Mouse (Mus musculus): Measurements from ENCODE around the gene Aloxe3. TPM values are rescaled to one million over a fixed set of nuclear protein-coding genes. Genes with fewer than 3 reads are reported as not detected.

Gene Aloxe3
- polyA plus RNA-seq, 1 experiment from 2014 or later, result 0.37 TPM

Other genes with a start within 250 kb of the Aloxe3 start
- gene Rnf222, start 237.3 kb upstream of the Aloxe3 start, polyA plus RNA-seq (2014; fragmentation: Nextera tagmentation; extraction: Ambion mirVana), result 0.11 and 0.18 TPM in 2 replicates
- 719 and 795 TPM in 2 replicates for gene Rpl26, start 224.3 kb upstream of the Aloxe3 start, polyA plus RNA-seq (2014; fragmentation: Nextera tagmentation; extraction: Ambion mirVana)
- not detected in 2 replicates for gene Odf4, start 198.8 kb upstream of the Aloxe3 start, polyA plus RNA-seq (2014; fragmentation: Nextera tagmentation; extraction: Ambion mirVana)
- 9.0 and 12.3 TPM in 2 replicates for gene Arhgef15, start 168.4 kb upstream of the Aloxe3 start, polyA plus RNA-seq (2014; fragmentation: Nextera tagmentation; extraction: Ambion mirVana)
- 1.5 and 1.6 TPM in 2 replicates for gene Slc25a35, start 157.8 kb upstream of the Aloxe3 start, polyA plus RNA-seq (2014; fragmentation: Nextera tagmentation; extraction: Ambion mirVana)
- gene Rangrf, start 150.7 kb upstream of the Aloxe3 start, polyA plus RNA-seq (2014; fragmentation: Nextera tagmentation; extraction: Ambion mirVana), result 67.0 and 70.6 TPM in 2 replicates
- gene Pfas, start 117.4 kb upstream of the Aloxe3 start, polyA plus RNA-seq (2014; fragmentation: Nextera tagmentation; extraction: Ambion mirVana), result 17.3 and 24.0 TPM in 2 replicates
- 41.3 and 48.3 TPM in 2 replicates for gene Ctc1, start 110.0 kb upstream of the Aloxe3 start, polyA plus RNA-seq (2014; fragmentation: Nextera tagmentation; extraction: Ambion mirVana)
- gene Aurkb, start 80.2 kb upstream of the Aloxe3 start, polyA plus RNA-seq (2014; fragmentation: Nextera tagmentation; extraction: Ambion mirVana), result 89.2 and 89.6 TPM in 2 replicates
- gene Borcs6, start 66.2 kb upstream of the Aloxe3 start, polyA plus RNA-seq (2014; fragmentation: Nextera tagmentation; extraction: Ambion mirVana), result 7.7 and 9.8 TPM in 2 replicates
- gene Tmem107, start 55.1 kb upstream of the Aloxe3 start, polyA plus RNA-seq (2014; fragmentation: Nextera tagmentation; extraction: Ambion mirVana), result 26.4 and 28.2 TPM in 2 replicates
- gene Vamp2, start 37.4 kb upstream of the Aloxe3 start, polyA plus RNA-seq (2014; fragmentation: Nextera tagmentation; extraction: Ambion mirVana), result 89.7 and 94.7 TPM in 2 replicates
- gene Per1, start 30.7 kb upstream of the Aloxe3 start, polyA plus RNA-seq (2014; fragmentation: Nextera tagmentation; extraction: Ambion mirVana), result 6.2 and 6.3 TPM in 2 replicates
- 0.35 and 0.64 TPM in 2 replicates for gene Hes7, start 5.5 kb upstream of the Aloxe3 start, polyA plus RNA-seq (2014; fragmentation: Nextera tagmentation; extraction: Ambion mirVana)
- gene 9130213A22Rik, start 3.3 kb upstream of the Aloxe3 start, polyA plus RNA-seq (2014; fragmentation: Nextera tagmentation; extraction: Ambion mirVana), result 0.32 and 0.49 TPM in 2 replicates
- gene Alox12b, start 31.1 kb downstream of the Aloxe3 start, polyA plus RNA-seq (2014; fragmentation: Nextera tagmentation; extraction: Ambion mirVana), result not detected in 2 replicates
- 1.1 and 2.0 TPM in 2 replicates for gene Alox8, start 71.9 kb downstream of the Aloxe3 start, polyA plus RNA-seq (2014; fragmentation: Nextera tagmentation; extraction: Ambion mirVana)
- gene Gucy2e, start 111.1 kb downstream of the Aloxe3 start, polyA plus RNA-seq (2014; fragmentation: Nextera tagmentation; extraction: Ambion mirVana), result 0.13 and 0.17 TPM in 2 replicates
- 10.1 and 13.1 TPM in 2 replicates for gene Cntrob, start 197.9 kb downstream of the Aloxe3 start, polyA plus RNA-seq (2014; fragmentation: Nextera tagmentation; extraction: Ambion mirVana)
- 189 and 202 TPM in 2 replicates for gene Trappc1, start 198.1 kb downstream of the Aloxe3 start, polyA plus RNA-seq (2014; fragmentation: Nextera tagmentation; extraction: Ambion mirVana)
- gene Kcnab3, start 200.4 kb downstream of the Aloxe3 start, polyA plus RNA-seq (2014; fragmentation: Nextera tagmentation; extraction: Ambion mirVana), result 0.56 and 0.70 TPM in 2 replicates
- 7.8 and 8.6 TPM in 2 replicates for gene Rnf227, start 214.6 kb downstream of the Aloxe3 start, polyA plus RNA-seq (2014; fragmentation: Nextera tagmentation; extraction: Ambion mirVana)
- 15.5 and 21.8 TPM in 2 replicates for gene Chd3, start 243.5 kb downstream of the Aloxe3 start, polyA plus RNA-seq (2014; fragmentation: Nextera tagmentation; extraction: Ambion mirVana)

Data from heart, embryonic 11.5 days (tissue).